8 mouse cellular contexts compared by ENCODE assay signal in genomic region chr2:127070879-127071278, GRCm38 (mm10). TPM values are rescaled to one million over a fixed set of nuclear protein-coding genes. Genes with fewer than 3 reads are reported as not detected.
DNase-seq lines count a peak whose midpoint lies in the region; ATAC-seq and TF ChIP-seq lines count a peak whose summit lies in the region.

No protein-coding gene starts in this region.

- peak overlapping the region; percentile 75 for H3K4me2 ChIP-seq in hindbrain, embryonic 16.5 days (ENCODE audit: low read length)
- peak overlapping the region; percentile 75 for H3K4me2 ChIP-seq in midbrain, postnatal 0 days (ENCODE audit: low read depth, low read length, poor library complexity, severe bottlenecking)

- peak overlapping the region; percentile 69 for H3K9ac ChIP-seq in hindbrain, embryonic 16.5 days (ENCODE audit: low read depth, low read length)
- H3K9ac ChIP-seq in midbrain, postnatal 0 days (replicated peaks; ENCODE audit: low read length, poor library complexity, severe bottlenecking), result peak overlapping the region; percentile 77

- peak overlapping the region; percentile 80 for H3K27ac ChIP-seq in layer of hippocampus, adult 2 months
- H3K27ac ChIP-seq in hindbrain, embryonic 16.5 days (ENCODE audit: low read depth, low read length), result peak overlapping the region; percentile 32; the same call in 1 of the 2 replicates
- peak overlapping the region; percentile 26; the same call in 1 of the 2 replicates for H3K27ac ChIP-seq in midbrain, postnatal 0 days (ENCODE audit: low read depth, low read length)

- no peak for TF ChIP-seq CTCF in layer of hippocampus, adult 2 months (conservative IDR thresholded peaks at IDR 0.05)
- no peak for TF ChIP-seq CTCF in midbrain, postnatal 0 days (IDR thresholded peaks at IDR 0.05)

- H3K4me3 ChIP-seq in layer of hippocampus, adult 2 months, result peak overlapping the region; percentile 84
- peak overlapping the region; percentile 60 for H3K4me3 ChIP-seq in hindbrain, embryonic 16.5 days (ENCODE audit: low read length)
- H3K4me3 ChIP-seq in midbrain, postnatal 0 days (ENCODE audit: low read depth, low read length), result peak overlapping the region; percentile 79

- 12% methylated on average over 9 of the region's 9 CpGs for WGBS in hindbrain, embryonic 16.5 days
- 11% methylated on average over 9 of the region's 9 CpGs for WGBS in midbrain, postnatal 0 days

- peaks cover 3% of the 10 kb centered on the region; the same call in 1 of the 2 replicates for H3K36me3 ChIP-seq in hindbrain, embryonic 16.5 days (ENCODE audit: control insufficient read depth, insufficient read depth, low read length)
- H3K36me3 ChIP-seq in midbrain, postnatal 0 days (ENCODE audit: insufficient read depth, low read length), result peaks cover 8% of the 10 kb centered on the region; the same call in 1 of the 2 replicates

- no peaks in the 10 kb centered on the region for H3K9me3 ChIP-seq in hindbrain, embryonic 16.5 days (ENCODE audit: control insufficient read depth, low read length)
- no peaks in the 10 kb centered on the region for H3K9me3 ChIP-seq in midbrain, postnatal 0 days (ENCODE audit: low read length)

- H3K27me3 ChIP-seq in hindbrain, embryonic 16.5 days (replicated peaks; ENCODE audit: control insufficient read depth, insufficient read depth, low read length), result no peaks in the 10 kb centered on the region
- H3K27me3 ChIP-seq in midbrain, postnatal 0 days (ENCODE audit: insufficient read depth, low read length), result no peaks in the 10 kb centered on the region

- ATAC-seq in hindbrain, embryonic 16.5 days, result no peak
- peak; percentile 62 for ATAC-seq in midbrain, postnatal 0 days (ENCODE audit: low FRiP score)
- ATAC-seq in frontal cortex, adult (ENCODE audit: low TSS enrichment), result no peak
- ATAC-seq in megakaryocyte-erythroid progenitor cell, adult 5-6 weeks (replicated peaks; ENCODE audit: low FRiP score, low TSS enrichment, poor library complexity, severe bottlenecking), result no peak

- peaks cover 10% of the 10 kb centered on the region for H3K4me1 ChIP-seq in hindbrain, embryonic 16.5 days (ENCODE audit: control insufficient read depth, insufficient read depth, low read depth, low read length)
- peaks cover 4% of the 10 kb centered on the region; the same call in 1 of the 2 replicates for H3K4me1 ChIP-seq in midbrain, postnatal 0 days (ENCODE audit: insufficient read depth, low read length)

- DNase-seq in layer of hippocampus, adult 2 months (ENCODE audit: low spot score in 2 of 2), result no peak
- DNase-seq in layer of hippocampus, adult 9-10 months (ENCODE audit: low spot score), result no peak
- peak; percentile 16 for DNase-seq in c-Kit-positive CD71-positive TER-119-negative erythroid progenitor cells, embryonic 14.5 days (ENCODE audit: low read depth)
- DNase-seq in midbrain, postnatal 0 days (ENCODE audit: low spot score), result no peak
- no peak for DNase-seq in spleen, adult 12 weeks (ENCODE audit: low spot score)

RNA-seq across cellular contexts. Expression of gene Blvra, which starts 0.4 kb away (rescaled TPM):
- 10 to 100 TPM; 17.3 to 20.2 TPM for total RNA-seq in layer of hippocampus, adult 2 months (2021)
- polyA plus RNA-seq in hindbrain, embryonic 16.5 days (2015; fragmentation: Nextera tagmentation; extraction: Ambion mirVana), result 30.4 and 30.9 TPM in 2 replicates
- 9.4 and 12.1 TPM in 2 replicates for total RNA-seq in midbrain, postnatal 0 days (2014; rRNA removed)
- polyA plus RNA-seq in midbrain, postnatal 0 days (2015; fragmentation: Nextera tagmentation; extraction: Ambion mirVana), result 29.4 and 30.6 TPM in 2 replicates
- 53.7 and 54.7 TPM in 2 replicates for total RNA-seq in megakaryocyte-erythroid progenitor cell, adult 5-6 weeks (2014; fragmentation: Nextera tagmentation)
- total RNA-seq in megakaryocyte-erythroid progenitor cell, adult 5-6 weeks (2017), result 40.9 and 47.9 TPM in 2 replicates

Comparison
In these comparisons a context has a peak if more than half of its experiments do, and no peak if none do; other contexts are left out.
1. H3K27ac ChIP-seq: peak in every context shown above with its lines; median percentile 80 in layer of hippocampus, adult 2 months; 32 in hindbrain, embryonic 16.5 days; 26 in midbrain, postnatal 0 days.